Mouse (Mus musculus) brain, embryonic 14.5 days (tissue): ENCODE measurements around the gene Gm3594.
"Not testable (repeated sequence)": the region's sequence is repeated elsewhere in the genome, so short reads cannot be mapped to it uniquely, and the experiment has no call there.

Experiments used
- CTCF ChIP-seq: fragments of 200-500 bp; IDR thresholded peaks from 2 replicates; pipeline ENCODE4 v1.5.1; 2012; ENCODE audit warnings: inconsistent platforms, mild to moderate bottlenecking, moderate library complexity, borderline replicate concordance; ENCODE audit not compliant: insufficient read depth, insufficient read length; ENCODE audit errors: extremely low read depth
- POLR2A ChIP-seq: fragments of 200-500 bp; IDR thresholded peaks from 2 replicates; pipeline ENCODE4 v1.6.1; 2012; ENCODE audit warnings: mild to moderate bottlenecking, inconsistent platforms, borderline replicate concordance; ENCODE audit not compliant: poor library complexity, insufficient read depth, insufficient read length, severe bottlenecking; ENCODE audit errors: extremely low read depth

- not testable (repeated sequence) for TF ChIP-seq CTCF, POLR2A
These were observed 41.9 kb upstream of the Gm3594 start for GRCm38 (mm10) chr14:6486331-6486730.
